Mouse (Mus musculus) lung, adult 2 months (tissue): ENCODE results near the gene Lmntd2.

Experiments
- CTCF ChIP-seq: fragments of 200-500 bp; IDR thresholded peaks from 2 replicates; pipeline ENCODE4 v1.5.1; 2011; ENCODE audit warnings: mild to moderate bottlenecking, low read length, control low read depth; ENCODE audit not compliant: insufficient read depth
- POLR2A ChIP-seq: fragments of 200-500 bp; IDR thresholded peaks from 2 replicates; pipeline ENCODE4 v1.6.1; 2011; ENCODE audit warnings: low read depth, mild to moderate bottlenecking, control low read depth, low read length, borderline replicate concordance; ENCODE audit errors: extremely low read depth

GRCm38 (mm10) chr7:141216894-141217293, 3.0 kb upstream of the Lmntd2 start:
- TF ChIP-seq CTCF = no peak
- TF ChIP-seq POLR2A = no peak
